Mouse (Mus musculus) fat pad, adult 2 months (tissue): Measurements from ENCODE around the gene Olfr175-ps1.

Source experiments
- DNase-seq: peaks from one replicate; pipeline ENCODE4 v3.0.0-alpha.2; 2011; ENCODE audit warnings: low read depth, low spot score; ENCODE audit errors: extremely low read depth

Olfr175-ps1 gene

DNA sequence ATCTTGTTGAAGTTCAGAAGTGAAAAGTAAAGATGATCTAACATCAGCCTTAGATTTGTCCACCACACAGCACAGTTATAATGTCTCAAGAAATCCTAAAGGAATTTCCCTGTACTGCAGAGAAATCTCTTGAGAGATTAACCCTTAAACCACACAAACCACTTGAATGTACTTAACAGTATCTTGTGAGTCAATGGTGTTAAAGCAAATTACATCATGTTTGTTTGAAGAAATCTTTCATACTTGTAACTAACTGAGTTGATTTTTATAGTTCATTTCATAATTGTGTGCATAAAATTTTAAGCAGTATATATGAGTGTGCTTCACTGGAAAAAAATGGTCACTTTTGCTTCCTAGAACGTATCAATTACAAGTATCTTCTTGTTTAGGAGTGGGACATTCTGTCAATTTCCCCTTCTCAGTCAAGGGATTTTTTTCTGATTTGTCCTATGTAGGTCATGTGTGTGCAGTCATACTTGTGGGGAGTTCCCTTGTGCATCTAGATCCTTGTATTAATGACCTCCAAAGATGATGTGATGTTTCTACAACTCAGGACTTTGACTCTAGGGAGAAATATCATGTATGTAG lies at the start of gene Olfr175-ps1:
TSS of gene Olfr175-ps1 (minus strand) at position 51 of the 588 bp plus-strand sequence.
- DNase-seq: no peak

DNA sequence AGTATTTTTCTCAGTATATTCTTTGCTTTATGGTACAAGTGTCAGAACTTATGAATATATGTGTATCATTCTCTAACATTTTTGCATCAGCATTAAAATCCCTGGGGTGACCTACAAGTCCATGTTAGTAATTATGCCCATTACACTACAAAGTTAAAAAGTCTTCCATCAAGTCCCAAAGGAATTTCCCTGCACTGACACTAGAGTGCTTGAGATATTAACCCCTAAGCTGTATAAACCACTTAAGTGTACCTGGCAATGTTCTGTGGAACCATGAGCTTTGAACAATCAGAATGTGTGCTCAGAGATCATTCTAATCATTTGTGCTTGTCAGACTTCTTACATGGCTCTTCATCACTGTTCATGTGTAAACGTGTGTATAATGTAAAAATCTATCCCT lies 48.1 kb upstream of the Olfr175-ps1 start, which contains the start of gene Olfr177:
TSS of gene Olfr177 (minus strand) at position 101 of the 400 bp plus-strand sequence.
- DNase-seq: no peak

DNA sequence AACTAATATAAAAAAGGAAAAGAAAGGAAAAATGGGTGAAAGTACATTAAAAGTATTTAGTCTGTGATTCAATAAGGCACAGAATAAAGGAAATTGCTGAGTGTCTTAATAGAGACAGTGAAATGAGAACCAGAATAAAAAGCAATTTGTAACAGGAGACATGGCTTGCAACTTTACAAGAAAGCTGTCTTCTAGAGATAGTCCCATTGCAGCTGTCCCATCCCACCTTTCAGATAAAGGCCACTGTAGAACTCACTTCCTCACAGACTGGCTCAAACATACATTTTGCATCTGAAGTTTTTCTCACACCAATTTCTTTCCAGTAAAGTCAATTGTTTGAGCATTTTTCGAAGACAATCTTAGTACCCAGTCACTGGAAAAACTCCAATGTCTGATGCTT lies 34.9 kb upstream of the Olfr175-ps1 start:
- no peak for DNase-seq

DNA sequence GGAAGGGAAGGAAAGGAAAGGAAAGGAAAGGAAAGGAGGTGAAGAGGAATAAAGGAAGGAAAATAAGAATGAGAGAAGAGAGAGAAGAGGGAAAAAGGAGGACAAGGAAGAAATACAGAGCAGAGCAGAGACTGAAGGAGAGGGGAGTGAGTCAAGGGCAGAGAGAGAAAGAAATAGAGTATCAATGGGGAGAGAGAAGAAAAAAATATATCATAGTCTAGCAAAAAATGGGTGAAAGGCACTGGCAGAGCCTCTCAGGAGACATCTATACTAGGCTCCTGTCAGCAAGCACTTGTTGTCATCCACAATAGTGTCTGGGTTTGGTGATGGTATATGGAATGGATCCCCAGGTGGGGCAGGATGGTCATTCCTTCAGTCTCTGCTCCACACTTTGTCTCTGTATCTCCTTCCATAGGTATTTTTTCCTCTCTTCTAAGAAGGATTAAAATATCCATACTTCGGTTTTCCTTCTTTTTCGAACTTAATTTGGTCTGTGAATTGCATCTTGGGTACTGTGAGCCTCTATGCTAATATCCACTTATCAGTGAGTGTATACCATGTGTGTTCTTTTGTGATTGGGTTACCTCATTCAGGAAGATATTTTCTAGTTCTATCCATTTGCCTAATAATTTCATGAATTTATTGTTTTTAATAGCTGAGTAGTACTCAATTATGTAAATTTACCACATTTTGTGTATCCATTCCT lies 33.6 kb upstream of the Olfr175-ps1 start:
- no peak for DNase-seq

DNA sequence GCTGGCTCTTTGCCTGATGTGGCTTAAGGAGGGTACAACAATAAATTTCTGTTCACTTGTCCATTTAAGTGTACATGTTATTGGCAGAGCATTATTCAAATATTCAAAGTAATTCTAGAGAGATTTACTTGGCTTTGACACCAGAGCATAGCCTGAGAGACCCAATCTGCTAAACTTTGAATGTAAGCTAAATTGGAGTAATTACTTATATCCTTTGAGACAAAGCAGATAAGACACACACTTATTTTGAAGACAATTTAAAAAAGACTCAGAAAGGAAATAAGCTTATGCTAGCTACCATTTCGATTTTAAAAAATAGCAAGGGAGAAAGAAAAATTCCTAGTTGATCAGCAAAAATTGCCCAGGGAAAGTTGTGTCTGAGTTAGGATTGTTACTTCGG lies 26.4 kb downstream of the Olfr175-ps1 start, which contains the start of gene Olfr173:
TSS of gene Olfr173 (minus strand) at position 101 of the 400 bp plus-strand sequence.
- no peak for DNase-seq
